Mouse (Mus musculus): ENCODE measurements around the gene Mier2. TPM values are rescaled to one million over a fixed set of nuclear protein-coding genes. Genes with fewer than 3 reads are reported as not detected.

Gene Mier2
- polyA plus RNA-seq, 1 experiment = 78.3 TPM

DNA sequence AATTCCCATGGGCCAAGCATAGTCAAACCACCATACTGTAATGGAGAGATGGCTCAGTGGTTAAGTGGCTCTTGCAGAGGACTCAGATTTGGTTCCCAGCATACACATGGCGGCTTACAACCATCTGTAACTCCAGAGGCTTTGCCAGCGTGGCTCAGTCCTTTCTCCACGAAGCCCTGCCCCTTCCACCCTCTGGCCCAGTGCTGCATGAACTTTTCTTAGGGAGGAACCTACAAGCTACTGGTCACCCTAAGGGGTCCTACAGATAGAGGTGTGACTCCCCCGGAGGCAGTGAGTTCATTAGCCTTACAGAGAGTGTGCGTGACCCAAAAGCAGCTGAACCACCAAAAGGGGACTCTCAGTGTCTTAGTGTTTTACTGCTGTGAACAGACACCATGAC, 2.0 kb upstream of the Mier2 start:
- Histone ChIP-seq H3K27ac (ENCODE audit: insufficient read depth, low read length) (no peak overlapping the region), H3K4me1 (ENCODE audit: control insufficient read depth, insufficient read depth, low read length) (peaks cover 5% of the 10 kb centered on the region), H3K4me3 (ENCODE audit: insufficient read depth, low read length) (no peak overlapping the region)
- TF ChIP-seq POLR2A (IDR thresholded peaks at IDR 0.05; ENCODE audit: extremely low read depth, insufficient read depth, low read length) (no peak), CTCF (IDR thresholded peaks at IDR 0.05; ENCODE audit: extremely low read depth, insufficient read depth, low read length) (no peak)

DNA sequence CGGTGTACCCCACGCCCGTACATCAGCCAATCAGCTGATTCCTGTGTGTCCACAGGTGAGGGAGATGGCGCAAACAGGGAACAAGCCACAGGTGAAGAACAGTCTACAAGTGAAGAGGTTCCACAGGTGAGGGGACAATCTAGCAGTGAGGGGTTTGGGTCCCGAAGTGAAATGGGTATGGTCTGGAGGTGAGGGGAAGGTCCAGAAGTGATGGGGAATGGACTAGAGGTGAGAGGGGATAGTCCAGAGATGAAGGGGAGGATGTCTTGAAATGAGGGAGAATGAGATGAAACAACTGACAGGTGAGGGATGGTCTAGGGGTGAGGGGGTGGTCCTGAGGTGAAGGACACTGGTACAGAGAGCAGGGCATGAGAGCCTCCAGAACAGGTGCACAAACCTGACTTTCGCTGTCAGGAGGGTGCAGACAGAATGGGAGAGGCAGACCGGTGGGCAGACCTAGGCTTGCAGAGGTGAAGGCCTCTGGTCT, 282 bp upstream of the Mier2 start:
- Histone ChIP-seq H3K27ac (ENCODE audit: insufficient read depth, low read length) (no peak overlapping the region), H3K4me3 (ENCODE audit: insufficient read depth, low read length) (peak overlapping the region; percentile 45), H3K4me1 (ENCODE audit: control insufficient read depth, insufficient read depth, low read length) (peaks cover 5% of the 10 kb centered on the region)
- TF ChIP-seq CTCF (IDR thresholded peaks at IDR 0.05; ENCODE audit: extremely low read depth, insufficient read depth, low read length) = no peak
- TF ChIP-seq POLR2A (IDR thresholded peaks at IDR 0.05; ENCODE audit: extremely low read depth, insufficient read depth, low read length) = no peak

DNA sequence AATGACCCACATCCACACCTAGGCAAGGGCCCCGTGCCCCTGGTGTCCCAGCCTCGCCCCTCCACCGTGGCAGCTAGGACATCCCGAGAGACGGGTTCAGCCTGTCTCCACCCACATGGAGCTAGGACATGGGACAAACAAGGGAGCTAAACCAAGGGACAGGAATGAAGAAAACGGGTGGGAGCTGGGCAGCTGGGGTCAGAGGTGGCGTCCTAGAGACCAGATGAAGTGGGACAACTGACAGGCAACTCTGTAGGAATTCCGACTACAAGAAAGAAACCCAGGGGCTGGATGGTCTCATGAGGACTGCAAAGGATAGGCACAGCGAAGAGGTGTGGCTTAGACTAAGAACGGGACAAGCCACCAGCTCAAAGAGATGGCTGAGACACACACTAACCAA, 1.3 kb downstream of the Mier2 start:
- no peak for TF ChIP-seq POLR2A (IDR thresholded peaks at IDR 0.05; ENCODE audit: extremely low read depth, insufficient read depth, low read length)
- no peak for TF ChIP-seq CTCF (IDR thresholded peaks at IDR 0.05; ENCODE audit: extremely low read depth, insufficient read depth, low read length)
- peak overlapping the region; percentile 45; the same call in 1 of the 2 replicates for H3K4me3 ChIP-seq (ENCODE audit: insufficient read depth, low read length)
- no peak overlapping the region for H3K27ac ChIP-seq (ENCODE audit: insufficient read depth, low read length)
- H3K4me1 ChIP-seq (ENCODE audit: control insufficient read depth, insufficient read depth, low read length) = peaks cover 5% of the 10 kb centered on the region

DNA sequence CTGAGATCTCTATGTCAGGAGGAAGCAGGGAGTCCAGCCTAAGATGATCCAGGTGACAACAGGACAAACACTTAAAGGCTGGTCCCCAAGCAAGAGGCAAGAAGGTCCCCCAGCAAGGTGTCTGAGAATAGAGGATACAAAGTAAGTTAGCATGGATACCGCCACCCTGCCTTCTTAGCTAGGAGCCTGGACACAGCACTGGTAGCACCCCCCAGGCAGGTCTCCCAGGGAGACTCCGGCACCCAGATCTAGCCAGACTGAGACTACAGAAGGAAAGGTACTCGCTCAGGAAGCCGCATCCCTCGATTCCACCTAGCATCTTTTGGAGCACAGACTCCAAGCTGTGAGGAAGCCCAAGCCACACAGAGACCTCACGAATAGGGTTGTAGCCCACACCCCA, 1.8 kb downstream of the Mier2 start:
- Histone ChIP-seq H3K27ac (ENCODE audit: insufficient read depth, low read length) (no peak overlapping the region), H3K4me1 (ENCODE audit: control insufficient read depth, insufficient read depth, low read length) (peaks cover 5% of the 10 kb centered on the region), H3K4me3 (ENCODE audit: insufficient read depth, low read length) (no peak overlapping the region; the same call in 1 of the 2 replicates)
- no peak for TF ChIP-seq POLR2A (IDR thresholded peaks at IDR 0.05; ENCODE audit: extremely low read depth, insufficient read depth, low read length)
- TF ChIP-seq CTCF (IDR thresholded peaks at IDR 0.05; ENCODE audit: extremely low read depth, insufficient read depth, low read length) = no peak

DNA sequence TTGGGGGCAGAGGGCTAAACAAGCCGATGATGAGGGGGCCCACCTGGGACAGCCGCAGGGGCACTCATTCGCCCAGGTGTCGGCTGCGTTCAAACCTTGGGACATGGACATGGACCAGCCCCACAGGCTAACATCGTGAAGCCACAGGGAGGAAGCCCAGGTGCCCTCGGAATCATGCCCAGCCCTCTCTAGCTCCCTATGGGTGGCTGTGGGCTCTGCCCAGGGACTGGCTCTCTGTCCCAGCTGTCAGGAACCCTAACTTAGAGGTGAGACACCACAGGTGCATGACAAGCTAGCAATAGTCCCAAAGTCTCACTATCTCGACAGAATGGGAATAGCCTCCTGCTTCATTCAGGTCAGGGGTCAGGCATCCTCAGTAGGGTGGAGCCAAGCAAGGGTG, 2.5 kb downstream of the Mier2 start:
- Histone ChIP-seq H3K27ac (ENCODE audit: insufficient read depth, low read length) (no peak overlapping the region), H3K4me3 (ENCODE audit: insufficient read depth, low read length) (no peak overlapping the region), H3K4me1 (ENCODE audit: control insufficient read depth, insufficient read depth, low read length) (peaks cover 5% of the 10 kb centered on the region)
- TF ChIP-seq CTCF (IDR thresholded peaks at IDR 0.05; ENCODE audit: extremely low read depth, insufficient read depth, low read length) = no peak
- TF ChIP-seq POLR2A (IDR thresholded peaks at IDR 0.05; ENCODE audit: extremely low read depth, insufficient read depth, low read length) = no peak

DNA sequence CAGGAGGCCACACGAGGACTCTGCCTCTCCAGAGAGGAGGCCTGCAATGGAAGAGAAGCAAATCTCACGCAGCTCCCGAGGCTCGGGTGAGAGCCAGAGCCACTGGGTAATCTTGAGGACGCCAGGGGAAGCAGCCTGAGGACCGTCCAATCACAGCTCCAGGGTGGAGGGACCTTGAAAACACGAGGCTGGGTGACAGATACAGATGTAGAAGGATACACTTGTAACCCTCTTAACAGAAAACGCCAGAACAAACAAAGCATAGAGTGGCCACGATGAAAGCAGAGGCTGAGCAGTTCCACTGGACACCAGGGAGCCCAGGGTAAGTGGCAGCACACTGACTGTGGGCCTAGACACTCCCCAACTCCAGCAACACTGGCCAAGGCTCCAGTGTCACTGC, 4.6 kb downstream of the Mier2 start:
- Histone ChIP-seq H3K27ac (ENCODE audit: insufficient read depth, low read length) (no peak overlapping the region), H3K4me1 (ENCODE audit: control insufficient read depth, insufficient read depth, low read length) (peaks cover 5% of the 10 kb centered on the region), H3K4me3 (ENCODE audit: insufficient read depth, low read length) (no peak overlapping the region)
- no peak for TF ChIP-seq POLR2A (IDR thresholded peaks at IDR 0.05; ENCODE audit: extremely low read depth, insufficient read depth, low read length)
- no peak for TF ChIP-seq CTCF (IDR thresholded peaks at IDR 0.05; ENCODE audit: extremely low read depth, insufficient read depth, low read length)

DNA sequence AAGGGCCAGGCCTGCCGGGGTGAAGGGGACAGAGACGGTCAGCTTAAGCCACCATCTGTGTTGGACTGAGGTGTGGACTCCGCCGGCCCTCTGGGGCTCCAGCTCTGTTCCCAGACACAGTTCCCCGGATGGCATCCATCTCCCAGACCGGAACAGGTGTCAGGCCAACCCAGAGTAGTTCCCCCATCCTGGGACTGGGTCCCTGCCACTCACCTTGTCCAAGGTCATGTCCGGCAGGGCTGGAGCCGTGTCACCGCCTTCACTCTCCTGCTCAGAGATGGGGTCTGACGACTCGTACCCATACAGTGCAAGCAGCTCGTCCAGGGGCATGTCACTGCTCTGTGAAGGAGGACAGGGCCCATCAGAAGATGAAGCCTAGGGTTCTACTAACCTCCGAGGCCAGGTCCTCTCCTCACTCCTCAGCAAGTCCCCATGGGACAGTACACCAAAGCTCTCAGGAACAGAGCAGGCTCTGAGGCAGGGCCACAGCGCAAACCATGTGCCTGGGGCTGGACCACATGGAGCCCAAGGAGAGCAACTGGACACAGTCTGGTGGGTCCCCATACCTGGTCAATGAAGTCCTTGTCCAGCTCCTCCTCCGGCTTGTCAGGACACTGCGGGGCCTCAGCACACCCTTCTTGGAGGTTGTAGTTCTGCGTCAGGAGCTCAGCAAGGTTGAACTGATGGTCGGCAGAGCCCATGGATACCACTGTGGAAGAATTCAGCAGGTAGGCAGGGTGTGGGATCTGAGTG, 5.9 kb downstream of the Mier2 start:
- Histone ChIP-seq H3K4me3 (ENCODE audit: insufficient read depth, low read length) (no peak overlapping the region), H3K27ac (ENCODE audit: insufficient read depth, low read length) (no peak overlapping the region), H3K4me1 (ENCODE audit: control insufficient read depth, insufficient read depth, low read length) (peaks cover 5% of the 10 kb centered on the region)
- no peak for TF ChIP-seq POLR2A (IDR thresholded peaks at IDR 0.05; ENCODE audit: extremely low read depth, insufficient read depth, low read length)
- TF ChIP-seq CTCF (IDR thresholded peaks at IDR 0.05; ENCODE audit: extremely low read depth, insufficient read depth, low read length) = no peak

DNA sequence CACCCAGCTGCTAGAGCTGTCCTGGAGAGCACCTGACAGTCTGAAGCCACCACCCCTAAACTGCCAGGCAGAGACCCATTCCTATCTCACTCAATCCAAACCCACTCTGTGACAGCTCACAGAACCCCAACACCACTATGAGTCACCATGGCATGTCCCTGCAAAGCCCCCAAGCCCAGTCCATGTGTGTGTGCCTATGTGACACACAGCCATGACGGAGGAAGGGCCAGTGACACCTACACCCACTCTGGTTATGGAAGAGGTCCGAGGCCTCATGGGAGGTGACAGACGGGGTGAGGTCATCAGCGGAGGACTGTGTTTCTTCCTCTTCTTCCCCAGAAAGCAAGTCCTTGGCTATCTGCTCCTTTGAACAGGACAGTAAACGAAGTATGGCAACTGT, 6.5 kb downstream of the Mier2 start:
- Histone ChIP-seq H3K27ac (ENCODE audit: insufficient read depth, low read length) (no peak overlapping the region), H3K4me1 (ENCODE audit: control insufficient read depth, insufficient read depth, low read length) (peaks cover 3% of the 10 kb centered on the region), H3K4me3 (ENCODE audit: insufficient read depth, low read length) (no peak overlapping the region)
- no peak for TF ChIP-seq CTCF (IDR thresholded peaks at IDR 0.05; ENCODE audit: extremely low read depth, insufficient read depth, low read length)
- TF ChIP-seq POLR2A (IDR thresholded peaks at IDR 0.05; ENCODE audit: extremely low read depth, insufficient read depth, low read length) = no peak

DNA sequence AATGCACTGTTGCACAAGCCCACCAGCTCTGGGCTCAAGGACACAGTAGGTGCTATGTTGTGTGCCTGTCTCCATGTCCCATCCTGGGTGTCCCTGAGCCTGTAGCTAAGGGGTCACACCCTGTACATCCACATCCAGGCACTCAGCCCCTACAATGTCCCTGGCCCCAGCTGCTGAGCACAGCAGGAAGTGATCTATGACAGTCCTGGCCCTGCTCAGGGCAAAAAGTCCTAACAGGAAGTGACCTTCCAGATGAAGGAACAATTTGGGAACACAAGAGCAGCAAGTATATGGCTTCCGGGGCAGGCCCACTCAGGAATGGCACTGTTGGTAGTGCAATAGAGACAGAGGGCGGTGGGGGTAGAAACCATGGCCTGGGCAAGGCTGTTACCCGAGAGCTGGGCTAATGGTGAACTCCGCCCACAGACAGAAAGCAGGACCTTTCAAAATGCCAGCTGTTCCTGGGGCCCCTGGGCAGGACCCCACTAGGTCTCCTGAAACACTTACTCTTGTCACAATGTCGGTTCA, 7.8 kb downstream of the Mier2 start:
- no peak overlapping the region for H3K27ac ChIP-seq (ENCODE audit: insufficient read depth, low read length)
- H3K4me1 ChIP-seq (ENCODE audit: control insufficient read depth, insufficient read depth, low read length) = no peaks in the 10 kb centered on the region

DNA sequence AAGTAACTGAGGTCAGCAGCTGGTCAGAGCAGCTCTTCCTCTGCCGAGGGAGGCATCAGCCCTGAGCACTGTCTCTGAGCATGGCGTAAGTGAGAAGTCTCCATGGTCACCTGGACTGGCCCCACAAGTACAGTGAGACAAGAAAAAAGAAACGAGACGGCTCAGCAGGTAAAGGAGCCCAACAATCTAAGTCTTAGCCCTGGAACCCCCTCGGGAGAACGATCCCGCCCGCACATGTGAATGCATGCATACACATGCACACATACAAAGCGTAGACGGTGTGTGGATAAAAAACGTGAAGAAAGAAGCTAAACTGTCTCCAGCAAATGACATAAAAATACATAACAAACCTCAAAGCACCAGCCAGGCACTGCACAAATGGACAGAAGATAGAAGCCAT, 8.5 kb downstream of the Mier2 start:
- no peak for TF ChIP-seq CTCF (IDR thresholded peaks at IDR 0.05; ENCODE audit: extremely low read depth, insufficient read depth, low read length)
- no peak for TF ChIP-seq POLR2A (IDR thresholded peaks at IDR 0.05; ENCODE audit: extremely low read depth, insufficient read depth, low read length)
- no peak overlapping the region for H3K27ac ChIP-seq (ENCODE audit: insufficient read depth, low read length)

More for the DNA sequence above, 7.8 kb downstream of the Mier2 start:
- TF ChIP-seq POLR2A (IDR thresholded peaks at IDR 0.05; ENCODE audit: extremely low read depth, insufficient read depth, low read length) (no peak), CTCF (IDR thresholded peaks at IDR 0.05; ENCODE audit: extremely low read depth, insufficient read depth, low read length) (no peak)
- H3K4me3 ChIP-seq (ENCODE audit: insufficient read depth, low read length) = no peak overlapping the region

More for the DNA sequence above, 8.5 kb downstream of the Mier2 start:
- no peak overlapping the region for H3K4me3 ChIP-seq (ENCODE audit: insufficient read depth, low read length)
- H3K4me1 ChIP-seq (ENCODE audit: control insufficient read depth, insufficient read depth, low read length) = no peaks in the 10 kb centered on the region
